Mouse (Mus musculus): Measurements from ENCODE around the gene Tsr3.

GRCm38 (mm10) chr17:25252643-25253042, 12.7 kb downstream of the Tsr3 start:
- no peak for TF ChIP-seq POLR2A (IDR thresholded peaks at IDR 0.05; ENCODE audit: low read depth, low read length)
- no peak for TF ChIP-seq JUN (IDR thresholded peaks at IDR 0.05; ENCODE audit: insufficient read depth, low read depth, low read length)
- TF ChIP-seq USF2 (conservative IDR thresholded peaks at IDR 0.05; ENCODE audit: low read depth, low read length): no peak
- no peak for TF ChIP-seq CTCF (conservative IDR thresholded peaks at IDR 0.05 in 1 of 2, IDR thresholded peaks at IDR 0.05 in 1 of 2; ENCODE audit: low read depth in 2 of 2, low read length in 2 of 2)
- no peak for TF ChIP-seq SMC3 (IDR thresholded peaks at IDR 0.05; ENCODE audit: low read depth, low read length)
- TF ChIP-seq EP300 (IDR thresholded peaks at IDR 0.05; ENCODE audit: low read length): no peak
- TF ChIP-seq TCF12 (IDR thresholded peaks at IDR 0.05; ENCODE audit: low read depth, low read length): no peak

Data from CH12.LX (cell line).